Mouse (Mus musculus): Measurements from ENCODE around the gene Klc4. TPM values are rescaled to one million over a fixed set of nuclear protein-coding genes. Genes with fewer than 3 reads are reported as not detected.

Gene Klc4
- polyA plus RNA-seq, 1 experiment from 2014 or later: 31.0 TPM

DNA sequence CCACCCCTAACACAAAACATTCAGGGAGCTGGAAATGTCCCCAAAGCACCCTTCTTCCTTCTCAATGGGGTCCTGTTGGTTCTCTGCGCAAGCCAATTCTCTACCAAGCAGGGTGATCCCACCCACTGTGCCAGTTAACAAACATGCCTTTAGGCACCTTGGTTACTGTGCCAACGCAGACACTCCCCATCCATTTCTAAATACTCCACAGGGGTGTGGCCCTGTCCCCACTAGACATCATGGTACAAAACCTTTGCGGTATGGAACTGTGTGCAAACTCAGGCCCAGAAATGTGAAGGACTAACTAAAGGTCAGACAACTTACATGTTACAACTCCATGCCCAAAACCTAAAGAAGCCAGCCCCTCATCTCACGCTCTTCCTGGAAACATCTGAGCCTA is 52.7 kb downstream of the Klc4 start:
- H3K4me2 ChIP-seq (replicated peaks; ENCODE audit: low read depth, low read length): no peak overlapping the region
- H3K27ac ChIP-seq (ENCODE audit: low read length): no peak overlapping the region
- no peaks in the 10 kb centered on the region for H3K27me3 ChIP-seq (ENCODE audit: control insufficient read depth, insufficient read depth, low read length)
- WGBS: 80% methylated on average over 4 of the region's 4 CpGs
- no peak overlapping the region for H3K9ac ChIP-seq (replicated peaks; ENCODE audit: low read depth, low read length)
- H3K36me3 ChIP-seq (ENCODE audit: control insufficient read depth, insufficient read depth, low read length): peaks cover 20% of the 10 kb centered on the region
- no peaks in the 10 kb centered on the region for H3K9me3 ChIP-seq (ENCODE audit: control insufficient read depth, low read depth, low read length)
- H3K4me3 ChIP-seq (ENCODE audit: low read depth, low read length): no peak overlapping the region
- no peak for ATAC-seq (ENCODE audit: insufficient number of reproducible peaks, insufficient read depth, low FRiP score, low read depth)
- 0 out of 2 replicates have a peak, but pooled peaks cover 8% of the 10 kb centered on the region for H3K4me1 ChIP-seq (ENCODE audit: control insufficient read depth, insufficient read depth, low read length)

DNA sequence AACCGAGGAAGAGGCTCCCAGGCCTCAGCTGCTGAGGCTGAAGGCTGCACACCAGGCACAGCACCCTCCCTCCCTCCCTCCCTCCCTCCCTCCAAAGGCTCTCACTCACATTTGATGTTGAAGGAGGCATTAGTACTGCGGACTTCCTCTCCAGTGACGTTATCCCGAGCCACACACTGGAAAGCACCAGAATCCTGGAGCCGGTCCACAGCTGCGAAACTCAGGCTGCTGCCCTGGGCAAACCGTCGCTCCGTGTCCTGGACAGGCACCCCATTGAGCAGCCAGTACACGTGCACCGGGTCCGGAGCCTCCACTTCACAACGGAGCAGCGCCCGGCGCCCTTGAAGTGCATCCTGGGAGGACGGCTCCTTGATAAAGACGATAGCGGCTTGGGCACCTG is 54.4 kb downstream of the Klc4 start:
- no peak for ATAC-seq (ENCODE audit: insufficient number of reproducible peaks, insufficient read depth, low FRiP score, low read depth)
- no peak overlapping the region; the same call in 1 of the 2 replicates for H3K27ac ChIP-seq (ENCODE audit: low read length)
- 81% methylated on average over 19 of the region's 19 CpGs for WGBS

DNA sequence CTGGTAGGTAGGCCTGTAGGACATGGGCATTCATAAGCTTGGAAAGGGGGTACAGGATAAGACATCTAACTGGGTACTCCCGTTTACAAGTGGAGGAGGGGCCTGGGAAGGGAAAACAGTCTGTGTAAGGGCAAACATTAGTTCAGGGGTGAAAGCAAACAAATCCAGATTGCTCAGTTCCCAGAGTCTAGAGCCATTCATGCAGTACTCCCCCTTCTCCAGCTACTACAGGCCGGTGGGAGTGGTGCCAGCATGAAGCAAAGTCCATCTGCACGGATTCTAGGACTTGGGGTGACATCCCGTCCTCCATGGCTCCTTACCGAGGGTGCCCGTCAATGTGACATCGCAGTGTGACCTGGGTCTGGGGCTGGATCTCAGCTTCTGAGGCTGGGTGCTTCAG is 55.4 kb downstream of the Klc4 start:
- Histone ChIP-seq H3K9me3 (ENCODE audit: control insufficient read depth, low read depth, low read length) (no peaks in the 10 kb centered on the region), H3K4me3 (ENCODE audit: low read depth, low read length) (no peak overlapping the region), H3K9ac (replicated peaks; ENCODE audit: low read depth, low read length) (no peak overlapping the region), H3K27me3 (ENCODE audit: control insufficient read depth, insufficient read depth, low read length) (no peaks in the 10 kb centered on the region), H3K4me2 (replicated peaks; ENCODE audit: low read depth, low read length) (no peak overlapping the region), H3K36me3 (ENCODE audit: control insufficient read depth, insufficient read depth, low read length) (peaks cover 40% of the 10 kb centered on the region), H3K4me1 (ENCODE audit: control insufficient read depth, insufficient read depth, low read length) (0 out of 2 replicates have a peak, but pooled peaks cover 8% of the 10 kb centered on the region), H3K27ac (ENCODE audit: low read length) (peak overlapping the region; percentile 62; the same call in 1 of the 2 replicates)
- 60% methylated on average over 7 of the region's 7 CpGs for whole genome bisulfite sequencing
- ATAC-seq (ENCODE audit: insufficient number of reproducible peaks, insufficient read depth, low FRiP score, low read depth): peak; percentile 68

More for the DNA sequence above, 54.4 kb downstream of the Klc4 start:
- H3K4me1 ChIP-seq (ENCODE audit: control insufficient read depth, insufficient read depth, low read length): 0 out of 2 replicates have a peak, but pooled peaks cover 8% of the 10 kb centered on the region
- peaks cover 34% of the 10 kb centered on the region for H3K36me3 ChIP-seq (ENCODE audit: control insufficient read depth, insufficient read depth, low read length)
- no peak overlapping the region for H3K9ac ChIP-seq (replicated peaks; ENCODE audit: low read depth, low read length)
- H3K4me3 ChIP-seq (ENCODE audit: low read depth, low read length): no peak overlapping the region
- H3K9me3 ChIP-seq (ENCODE audit: control insufficient read depth, low read depth, low read length): no peaks in the 10 kb centered on the region
- H3K4me2 ChIP-seq (replicated peaks; ENCODE audit: low read depth, low read length): no peak overlapping the region
- no peaks in the 10 kb centered on the region for H3K27me3 ChIP-seq (ENCODE audit: control insufficient read depth, insufficient read depth, low read length)

- H3K27me3 ChIP-seq (ENCODE audit: control insufficient read depth, insufficient read depth, low read length): no peaks in the 10 kb centered on the region
- 0 out of 2 replicates have a peak, but pooled peaks cover 8% of the 10 kb centered on the region for H3K4me1 ChIP-seq (ENCODE audit: control insufficient read depth, insufficient read depth, low read length)
- no peak overlapping the region for H3K4me3 ChIP-seq (ENCODE audit: low read depth, low read length)
- H3K9ac ChIP-seq (replicated peaks; ENCODE audit: low read depth, low read length): no peak overlapping the region
- no peak overlapping the region for H3K4me2 ChIP-seq (replicated peaks; ENCODE audit: low read depth, low read length)
- H3K36me3 ChIP-seq (ENCODE audit: control insufficient read depth, insufficient read depth, low read length): peaks cover 40% of the 10 kb centered on the region
- peak overlapping the region; percentile 62; the same call in 1 of the 2 replicates for H3K27ac ChIP-seq (ENCODE audit: low read length)
- 88% methylated on average over 16 of the region's 16 CpGs for WGBS
- no peak for ATAC-seq (ENCODE audit: insufficient number of reproducible peaks, insufficient read depth, low FRiP score, low read depth)
- no peaks in the 10 kb centered on the region for H3K9me3 ChIP-seq (ENCODE audit: control insufficient read depth, low read depth, low read length)
Measured at GRCm38 (mm10) chr17:46589635-46590314, 56.0 kb downstream of the Klc4 start.

DNA sequence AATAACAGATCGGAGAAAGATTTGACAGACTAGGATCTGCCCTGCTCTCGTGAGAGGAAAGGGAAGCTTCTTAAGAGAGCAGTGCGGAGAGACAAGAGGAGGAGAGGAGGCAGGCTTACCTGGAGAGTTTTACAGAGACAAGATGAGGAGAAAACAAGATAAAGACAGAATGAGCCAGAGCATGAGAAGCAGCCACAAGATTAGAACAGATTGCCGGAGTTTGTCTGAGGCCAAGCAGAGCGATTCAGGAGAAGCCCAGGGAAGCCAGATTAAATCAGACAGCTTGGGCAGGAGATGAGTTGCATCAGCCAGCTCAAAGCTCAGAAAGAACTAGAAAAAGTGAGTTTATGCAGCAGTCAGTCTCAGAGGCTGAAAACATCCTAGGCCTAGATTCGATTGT is 56.9 kb downstream of the Klc4 start:
- Histone ChIP-seq H3K4me3 (ENCODE audit: low read depth, low read length) (no peak overlapping the region), H3K36me3 (ENCODE audit: control insufficient read depth, insufficient read depth, low read length) (peaks cover 40% of the 10 kb centered on the region), H3K9me3 (ENCODE audit: control insufficient read depth, low read depth, low read length) (no peaks in the 10 kb centered on the region), H3K4me2 (replicated peaks; ENCODE audit: low read depth, low read length) (no peak overlapping the region), H3K9ac (replicated peaks; ENCODE audit: low read depth, low read length) (no peak overlapping the region), H3K4me1 (ENCODE audit: control insufficient read depth, insufficient read depth, low read length) (0 out of 2 replicates have a peak, but pooled peaks cover 8% of the 10 kb centered on the region), H3K27me3 (ENCODE audit: control insufficient read depth, insufficient read depth, low read length) (no peaks in the 10 kb centered on the region), H3K27ac (ENCODE audit: low read length) (no peak overlapping the region)
- 92% methylated on average over 6 of the region's 6 CpGs for WGBS
- ATAC-seq (ENCODE audit: insufficient number of reproducible peaks, insufficient read depth, low FRiP score, low read depth): no peak

- Histone ChIP-seq H3K27ac (ENCODE audit: low read length) (no peak overlapping the region), H3K9me3 (ENCODE audit: control insufficient read depth, low read depth, low read length) (no peaks in the 10 kb centered on the region), H3K4me2 (replicated peaks; ENCODE audit: low read depth, low read length) (no peak overlapping the region), H3K4me1 (ENCODE audit: control insufficient read depth, insufficient read depth, low read length) (0 out of 2 replicates have a peak, but pooled peaks cover 1% of the 10 kb centered on the region), H3K36me3 (ENCODE audit: control insufficient read depth, insufficient read depth, low read length) (peaks cover 40% of the 10 kb centered on the region), H3K27me3 (ENCODE audit: control insufficient read depth, insufficient read depth, low read length) (no peaks in the 10 kb centered on the region), H3K9ac (replicated peaks; ENCODE audit: low read depth, low read length) (no peak overlapping the region), H3K4me3 (ENCODE audit: low read depth, low read length) (no peak overlapping the region)
- ATAC-seq (ENCODE audit: insufficient number of reproducible peaks, insufficient read depth, low FRiP score, low read depth): no peak
- WGBS: 83% methylated on average over 9 of the region's 9 CpGs
Measured at GRCm38 (mm10) chr17:46588173-46588572, 57.6 kb downstream of the Klc4 start.

DNA sequence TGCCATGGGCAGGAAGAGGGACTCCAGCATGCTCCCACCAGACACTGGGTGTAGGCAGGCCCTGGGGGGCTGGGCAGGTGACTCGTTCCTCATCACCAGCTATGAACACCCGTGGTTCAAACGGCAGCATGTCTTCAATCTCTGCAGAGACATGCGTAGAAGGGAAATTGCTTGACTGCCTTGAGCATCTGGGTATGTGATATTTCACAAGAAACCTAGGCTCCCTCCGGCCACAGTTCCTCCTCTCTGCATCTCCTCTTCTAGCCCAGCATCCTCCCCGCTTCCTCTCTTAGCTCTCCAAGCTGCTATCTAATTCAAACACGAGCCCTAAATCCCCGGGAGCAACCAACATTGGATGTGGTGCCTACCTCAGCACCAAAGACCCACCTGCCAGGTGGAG is 59.5 kb downstream of the Klc4 start:
- H3K27ac ChIP-seq (ENCODE audit: low read length): no peak overlapping the region
- WGBS: 89% methylated on average over 8 of the region's 8 CpGs
- peaks cover 53% of the 10 kb centered on the region for H3K36me3 ChIP-seq (ENCODE audit: control insufficient read depth, insufficient read depth, low read length)
- ATAC-seq (ENCODE audit: insufficient number of reproducible peaks, insufficient read depth, low FRiP score, low read depth): no peak
- no peaks in the 10 kb centered on the region for H3K9me3 ChIP-seq (ENCODE audit: control insufficient read depth, low read depth, low read length)
- no peaks in the 10 kb centered on the region for H3K27me3 ChIP-seq (ENCODE audit: control insufficient read depth, insufficient read depth, low read length)
- no peak overlapping the region for H3K4me3 ChIP-seq (ENCODE audit: low read depth, low read length)
- no peak overlapping the region for H3K4me2 ChIP-seq (replicated peaks; ENCODE audit: low read depth, low read length)
- no peaks in the 10 kb centered on the region for H3K4me1 ChIP-seq (ENCODE audit: control insufficient read depth, insufficient read depth, low read length)
- no peak overlapping the region for H3K9ac ChIP-seq (replicated peaks; ENCODE audit: low read depth, low read length)
